Mouse (Mus musculus) adrenal gland, postnatal 4 days (tissue): Measurements from ENCODE around the gene Mcts2. TPM values are rescaled to one million over a fixed set of nuclear protein-coding genes. Genes with fewer than 3 reads are reported as not detected.

ENCODE experiments used
- DNase-seq, 2 experiments: peaks; one replicate each; pipeline ENCODE4 v3.0.0; 2021 to 2022; ENCODE audit warnings: low spot score in 2 of 2, mixed read lengths in 2 of 2
- total RNA-seq, 2 experiments: library from RNA; stranded (reverse); gene quantifications; 2 replicates each; pipeline ENCODE4 v1.2.3; 2021

The Mcts2 gene
- total RNA-seq, 2 experiments from 2014 or later = 26.7 to 27.4 TPM

DNA sequence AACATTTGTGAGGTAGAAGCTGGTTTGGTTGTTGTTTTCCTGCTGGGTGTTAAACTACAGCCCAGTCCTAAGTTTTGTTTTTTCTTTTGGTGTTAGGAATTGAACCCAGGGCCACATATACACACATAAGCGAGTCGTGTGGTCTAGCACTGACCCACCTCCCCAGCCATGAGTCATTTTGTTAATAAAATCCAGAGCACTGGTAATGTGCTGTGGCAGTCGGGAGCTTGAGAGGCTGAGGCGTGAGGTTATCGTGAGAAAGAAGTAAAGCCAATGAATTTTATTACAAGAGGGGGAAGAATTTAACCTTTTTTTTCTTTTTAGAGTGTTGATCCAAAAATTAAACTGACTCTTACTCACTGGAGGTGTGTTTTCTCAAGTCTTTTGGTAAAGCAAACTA is 3.7 kb upstream of the Mcts2 start:
- DNase-seq = no peak

DNA sequence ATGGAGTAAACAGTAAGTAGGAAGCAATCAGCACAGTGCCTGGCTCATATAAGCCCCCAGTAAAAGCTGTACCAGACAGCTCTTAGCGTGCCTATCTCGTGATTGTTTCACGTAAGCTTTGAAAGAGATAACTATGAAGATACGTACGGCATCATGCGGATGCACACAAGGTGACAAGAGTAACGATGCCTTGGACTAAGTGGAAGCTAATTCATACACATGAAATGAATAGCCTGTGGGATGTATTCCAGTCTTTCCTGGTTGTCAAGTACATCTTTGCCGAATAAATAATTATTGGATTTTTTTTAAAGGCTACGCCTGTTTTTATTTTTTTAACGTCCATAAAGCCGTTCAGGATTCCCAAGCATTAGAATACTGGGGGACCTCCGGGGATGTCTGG is 436 bp upstream of the Mcts2 start:
- no peak for DNase-seq

DNA sequence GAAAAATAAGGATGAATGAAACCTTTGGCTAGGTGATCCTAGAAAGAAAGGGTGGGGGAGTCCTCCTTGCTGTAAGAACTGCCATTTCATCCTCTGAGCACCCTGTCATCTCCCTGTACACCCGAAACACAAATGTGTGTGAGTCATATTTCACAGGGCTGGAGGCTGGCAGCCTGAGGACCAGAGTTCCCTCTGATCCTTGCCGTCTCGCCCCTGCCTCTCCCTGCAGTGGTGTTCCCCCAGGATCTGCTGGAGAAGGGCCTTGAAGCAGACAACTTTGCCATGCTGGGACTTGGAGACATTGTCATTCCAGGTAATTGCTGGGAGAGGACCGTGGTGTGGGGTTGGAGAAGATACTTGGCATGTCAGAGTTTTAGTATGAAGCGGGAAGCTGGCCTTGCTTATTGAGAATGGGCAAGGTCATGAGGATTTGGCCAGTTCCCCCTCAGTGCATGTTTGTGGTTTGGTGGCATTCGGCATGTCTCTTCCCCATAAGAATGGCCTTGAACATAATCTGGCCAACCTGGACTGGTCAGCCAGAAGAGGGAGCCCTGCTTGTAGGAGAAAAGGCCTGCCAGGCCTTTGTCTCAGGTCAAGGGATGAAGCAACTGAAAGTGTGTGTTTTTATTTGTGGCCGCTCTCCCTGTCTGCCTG is 4.9 kb downstream of the Mcts2 start:
- no peak for DNase-seq

DNA sequence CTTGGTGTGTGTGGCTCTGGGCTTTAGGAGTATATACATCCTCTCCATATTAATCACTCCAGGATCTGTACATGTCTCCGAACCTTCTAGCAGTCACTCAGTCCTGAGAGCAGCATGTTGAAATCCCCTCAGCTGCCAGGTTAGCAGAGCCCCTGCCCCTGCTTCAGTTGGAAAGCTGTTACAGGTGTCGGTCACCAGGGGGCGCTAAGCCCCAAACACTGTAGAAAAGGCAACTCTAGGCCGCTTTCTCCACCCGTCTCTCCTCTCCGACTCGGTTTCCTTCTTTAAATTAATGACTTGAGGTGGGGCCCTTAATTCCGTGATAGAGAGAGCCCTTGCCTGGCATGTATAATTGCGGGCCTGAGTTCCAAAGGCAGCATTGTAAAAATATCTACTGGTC is 6.4 kb downstream of the Mcts2 start:
- no peak for DNase-seq

DNA sequence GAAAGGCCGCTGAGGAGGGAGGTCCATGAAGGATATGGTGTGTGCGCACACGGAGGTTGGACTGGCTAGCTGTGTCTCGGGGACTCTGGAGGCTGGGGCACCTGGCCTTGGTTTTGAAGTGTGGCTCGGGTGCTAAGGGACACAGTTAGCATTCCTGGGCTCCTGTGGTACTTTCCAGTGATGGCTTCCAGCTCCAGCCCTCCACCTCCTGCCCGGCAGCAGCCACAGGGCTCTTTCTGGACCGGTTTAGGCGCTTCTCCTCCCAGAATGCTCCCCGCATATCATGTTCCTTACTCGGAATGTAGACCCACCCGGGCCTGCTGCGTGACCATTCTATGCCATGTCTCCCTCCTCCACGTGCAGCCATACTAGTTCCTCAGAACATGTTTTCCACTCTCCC is 6.9 kb downstream of the Mcts2 start:
- DNase-seq = no peak

DNA sequence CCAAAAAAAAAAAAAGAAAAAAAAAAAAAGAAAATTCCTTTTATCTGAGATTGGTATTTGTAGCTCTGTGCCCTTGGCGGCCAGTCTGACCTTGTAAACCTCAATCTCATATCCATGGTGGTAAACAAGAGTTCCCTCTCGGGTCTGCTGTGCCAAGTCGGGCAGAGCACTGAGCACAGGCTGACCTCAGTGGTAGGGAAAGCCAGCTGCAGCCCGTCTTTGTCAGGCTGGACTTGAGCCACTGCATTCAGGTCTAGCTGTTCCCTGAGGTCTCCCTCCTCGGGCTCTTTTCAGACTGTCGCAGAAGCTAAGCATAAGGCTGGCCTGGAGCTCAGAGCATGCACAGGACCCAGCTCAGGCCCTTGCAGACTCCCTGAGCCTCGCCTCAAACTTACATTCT is 7.9 kb downstream of the Mcts2 start:
- DNase-seq = no peak

DNA sequence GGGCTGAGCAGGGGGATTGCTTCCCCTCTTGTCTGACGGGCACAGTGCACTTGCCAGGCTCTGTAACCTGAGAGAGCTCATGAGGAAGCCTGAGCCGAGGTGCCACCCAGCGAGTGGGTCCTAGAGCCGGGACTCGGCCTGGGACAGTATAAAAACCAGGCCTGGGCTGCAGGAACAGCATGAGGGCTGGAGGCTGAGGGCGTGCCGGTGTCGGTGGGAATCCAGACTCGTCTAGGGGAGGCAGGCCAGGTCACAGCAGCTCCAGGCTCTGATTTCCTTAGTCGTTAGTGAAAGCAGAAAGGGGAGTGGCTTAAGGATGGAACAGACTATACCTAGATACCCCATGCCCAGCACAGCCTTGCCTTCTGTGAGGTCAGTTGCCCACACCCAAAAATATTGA is 9.2 kb downstream of the Mcts2 start:
- DNase-seq = no peak

DNA sequence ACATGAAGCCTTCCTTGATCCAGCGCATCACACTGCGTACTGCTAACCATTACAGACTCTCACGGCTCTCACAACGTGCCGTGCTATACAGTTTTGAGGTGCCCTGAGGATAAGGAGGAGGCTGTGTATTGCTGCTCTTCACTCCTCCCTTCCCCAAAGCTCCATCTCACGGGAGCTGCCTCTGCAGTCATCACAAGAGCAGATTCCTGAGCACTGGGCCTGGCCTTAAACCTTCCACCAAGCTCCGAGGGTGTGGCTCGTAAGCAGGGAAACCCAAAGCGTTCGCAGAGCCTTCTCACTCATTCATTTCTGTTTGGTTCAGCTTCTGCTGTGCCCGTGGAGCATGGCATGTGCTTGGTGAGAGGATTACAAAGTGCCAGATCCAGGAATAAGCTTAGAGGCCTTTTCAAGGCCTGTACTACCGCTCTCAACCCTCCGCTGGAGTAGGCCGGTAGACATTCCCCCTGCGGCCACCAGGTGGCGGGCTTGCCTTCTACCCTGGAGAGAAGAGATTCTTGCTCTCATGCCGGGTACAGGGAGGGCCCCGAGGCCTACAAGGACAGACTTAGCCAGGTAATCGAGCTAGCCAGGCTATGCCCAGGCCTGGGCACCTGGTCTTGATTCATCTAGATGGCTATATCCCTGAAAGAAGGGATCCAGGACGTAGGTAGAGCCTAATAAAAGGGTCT is 9.8 kb downstream of the Mcts2 start:
- peak; percentile 84 to 89 for DNase-seq

DNA sequence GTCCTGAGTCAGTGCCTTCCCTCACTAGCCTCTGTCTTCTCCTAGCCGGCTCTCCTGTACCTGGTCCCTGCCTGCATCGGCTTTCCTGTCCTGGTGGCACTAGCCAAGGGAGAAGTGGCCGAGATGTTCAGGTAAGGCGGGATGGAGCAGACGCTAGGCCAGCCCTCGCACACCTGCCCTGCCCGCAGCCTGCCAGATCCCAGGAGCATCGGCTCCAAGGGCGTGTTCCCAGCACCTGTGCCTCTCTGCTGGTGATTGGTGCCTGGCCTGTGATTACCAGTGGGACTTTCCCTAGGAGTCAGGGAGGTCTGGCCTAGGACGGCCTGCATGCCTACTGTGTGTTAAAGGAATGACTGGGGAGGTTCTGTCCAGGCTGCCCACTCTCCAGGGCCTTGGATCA is 13.3 kb downstream of the Mcts2 start:
- DNase-seq = no peak

DNA sequence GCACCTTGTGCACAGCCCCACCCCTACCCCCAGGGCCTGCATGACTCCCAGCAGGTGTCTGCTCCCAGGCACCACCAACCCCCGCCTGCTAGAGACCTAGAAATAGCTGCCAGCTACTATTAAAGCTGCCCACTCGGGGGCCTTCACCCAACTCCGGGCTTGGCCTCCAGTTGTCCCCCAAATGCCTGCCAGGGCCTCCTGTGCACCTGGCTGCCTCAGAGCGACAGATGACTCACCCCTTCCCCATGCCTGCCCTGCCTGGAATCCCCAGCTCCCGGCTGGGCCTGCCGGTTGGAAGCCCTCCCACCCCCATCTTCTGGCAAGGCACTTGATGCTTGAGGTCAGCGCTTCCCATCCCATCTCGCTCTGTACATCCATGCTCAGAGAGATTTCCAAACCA is 13.9 kb downstream of the Mcts2 start:
- DNase-seq = no peak

DNA sequence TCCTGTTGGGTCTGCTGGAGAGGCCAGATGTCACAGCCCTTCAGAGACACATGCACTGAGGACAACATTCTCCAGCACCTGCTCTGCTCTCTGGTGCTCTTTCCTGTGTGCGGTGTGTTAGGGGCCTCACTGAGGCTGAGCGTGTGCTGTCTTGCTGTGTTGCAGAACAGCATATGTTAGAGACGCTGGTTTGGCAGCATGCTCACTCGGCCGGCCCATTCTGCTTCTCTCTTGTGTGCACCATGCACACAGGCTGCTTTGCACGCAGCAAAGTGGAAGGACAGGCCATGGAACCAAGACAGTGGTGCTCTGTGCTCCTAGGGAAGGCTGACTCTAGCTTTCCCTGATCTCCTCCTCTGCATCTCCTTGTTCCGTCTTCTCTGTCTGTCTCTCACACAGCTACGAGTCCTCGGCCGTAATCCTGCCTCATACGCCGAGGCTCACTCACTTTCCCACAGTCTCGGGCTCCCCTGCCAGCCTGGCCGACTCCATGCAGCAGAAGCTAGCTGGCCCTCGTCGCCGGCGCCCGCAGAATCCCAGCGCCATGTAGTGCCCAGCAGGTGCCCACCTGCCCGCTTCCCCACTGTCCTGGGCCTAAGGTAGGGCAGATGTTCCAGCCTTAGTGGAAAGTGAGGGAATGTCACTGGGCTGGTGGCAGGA is 16.9 kb downstream of the Mcts2 start:
- DNase-seq = no peak

DNA sequence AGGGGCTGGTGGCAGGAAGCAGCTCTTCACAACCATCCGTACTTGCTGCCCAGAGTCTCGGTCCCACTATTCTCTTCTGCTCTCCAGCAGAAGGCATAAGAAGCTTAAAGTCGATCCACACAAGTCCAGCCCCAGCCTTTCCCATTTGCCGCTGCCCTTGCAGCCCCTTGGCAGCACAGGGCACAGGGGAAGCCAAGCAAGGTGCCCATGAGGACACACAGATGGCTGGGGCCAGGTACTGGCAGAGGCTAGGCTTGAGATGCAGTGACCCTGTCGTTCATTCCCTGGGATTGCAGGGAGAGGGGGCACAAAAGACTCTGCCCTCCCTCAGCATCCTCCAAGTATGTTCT is 17.4 kb downstream of the Mcts2 start:
- DNase-seq = no peak

DNA sequence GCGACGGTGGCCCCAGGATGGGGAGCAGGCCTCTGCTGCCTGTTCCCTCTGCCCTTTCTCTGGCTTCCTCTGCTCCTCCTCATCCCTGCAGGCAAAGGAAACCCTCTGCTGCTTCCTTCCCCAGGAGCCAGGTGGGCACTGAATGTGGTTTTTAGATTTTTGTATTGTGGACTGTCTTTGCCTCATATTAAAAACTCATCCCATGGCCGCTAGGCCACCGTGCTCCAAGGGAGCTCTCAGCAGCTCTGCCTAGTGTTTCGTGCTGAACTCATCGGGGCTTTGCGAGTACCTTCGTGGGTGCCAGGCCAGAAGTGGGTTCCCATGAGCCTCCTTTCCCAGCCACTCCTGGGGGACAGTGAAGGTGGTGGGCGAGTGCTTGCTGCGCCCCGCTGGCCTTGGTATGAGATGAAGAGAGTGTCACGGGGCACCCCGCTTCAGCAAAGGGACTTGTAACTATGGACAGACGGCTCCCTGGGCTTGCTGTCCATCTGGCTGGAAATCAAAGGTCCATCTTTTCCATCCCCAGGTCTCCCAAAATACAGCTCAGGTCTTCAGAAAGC is 18.1 kb downstream of the Mcts2 start:
- DNase-seq = no peak

DNA sequence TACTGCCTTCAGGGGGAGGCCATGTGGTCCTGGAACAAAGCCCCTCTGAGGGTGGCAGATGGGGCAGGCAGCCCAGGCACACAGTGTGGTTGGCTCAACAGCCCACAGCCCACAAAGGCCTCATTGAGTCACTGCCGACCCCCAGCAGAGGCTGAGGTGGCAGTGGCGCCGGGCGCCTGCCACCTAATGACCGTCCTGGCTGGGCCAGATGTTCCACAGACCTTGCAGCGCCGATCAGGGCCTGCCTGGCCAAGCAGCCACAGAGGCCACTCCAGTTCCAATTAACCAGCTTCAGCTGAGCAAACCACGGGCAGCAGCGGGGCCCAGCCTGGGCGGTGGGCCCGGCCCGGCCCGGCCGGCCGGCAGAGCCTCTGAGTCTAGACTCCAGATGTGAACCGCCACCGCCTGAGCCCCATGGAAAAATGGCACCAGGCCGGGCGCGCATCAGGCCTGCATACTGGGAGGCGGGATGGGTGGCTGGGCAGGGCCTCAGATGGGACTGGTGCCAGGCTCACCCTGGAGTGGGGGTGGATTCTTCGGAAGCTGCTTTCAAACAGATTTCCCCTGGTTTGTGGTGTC is 19.2 kb downstream of the Mcts2 start:
- DNase-seq = no peak

DNA sequence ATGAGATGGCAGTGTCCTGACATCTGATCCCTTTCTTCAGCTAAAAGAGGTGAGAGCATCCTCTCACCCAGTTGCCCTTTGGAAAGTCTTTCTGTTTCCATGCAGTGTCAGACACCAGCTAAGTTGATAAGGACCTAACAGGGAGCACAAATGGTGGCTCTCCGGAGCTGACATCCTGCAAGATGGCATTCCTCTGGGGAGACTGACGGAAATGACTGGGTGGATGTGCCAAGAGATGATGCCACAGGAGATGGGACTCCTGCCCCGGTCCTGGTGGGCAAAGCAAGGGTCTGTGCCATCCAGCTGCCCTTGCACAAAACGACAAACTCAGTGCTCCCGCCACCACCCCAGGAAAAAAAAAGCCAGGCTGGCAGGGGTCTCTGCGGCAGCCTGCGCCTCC is 20.4 kb downstream of the Mcts2 start:
- DNase-seq = no peak

DNA sequence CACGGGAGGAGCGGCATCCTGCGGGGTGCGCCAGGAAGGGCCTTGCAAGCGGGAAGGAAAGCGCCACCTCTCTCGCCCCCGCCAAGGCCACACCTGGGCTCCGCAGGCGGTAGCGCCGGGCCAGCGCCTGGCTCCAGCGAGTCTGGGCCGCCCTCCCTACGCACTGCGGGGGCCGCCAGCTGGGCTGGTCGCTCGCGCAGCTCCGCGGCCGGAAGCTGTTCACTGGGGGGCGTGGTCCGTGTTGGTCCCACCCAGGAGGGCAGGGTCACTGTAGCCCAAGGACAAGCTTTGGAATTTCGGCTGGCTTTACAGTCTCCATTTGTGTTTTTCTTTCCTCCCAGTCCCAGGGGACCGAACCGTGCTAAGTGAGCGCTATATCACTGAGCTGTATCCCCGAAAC is 20.8 kb downstream of the Mcts2 start:
- DNase-seq = peak; percentile 88 to 89

DNA sequence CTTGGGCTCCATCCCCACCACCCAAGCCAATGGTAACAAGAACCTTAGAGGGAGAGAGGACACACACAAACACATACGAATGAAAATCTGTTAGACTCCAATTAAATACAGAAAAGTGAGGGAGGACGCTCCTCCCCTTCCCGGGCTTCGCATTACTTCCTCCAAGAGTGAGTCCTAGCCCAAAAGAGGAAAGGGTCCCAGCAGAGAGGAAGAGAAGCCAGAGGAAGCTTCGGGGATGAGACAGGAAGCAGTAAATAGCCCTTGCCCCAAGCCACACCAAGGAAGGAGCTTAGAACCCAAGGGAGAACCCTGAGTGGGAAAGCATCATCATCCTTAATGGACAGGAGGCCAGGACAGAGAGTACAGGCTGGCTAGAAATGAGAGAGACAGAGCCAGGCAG is 22.2 kb downstream of the Mcts2 start:
- DNase-seq = no peak

DNA sequence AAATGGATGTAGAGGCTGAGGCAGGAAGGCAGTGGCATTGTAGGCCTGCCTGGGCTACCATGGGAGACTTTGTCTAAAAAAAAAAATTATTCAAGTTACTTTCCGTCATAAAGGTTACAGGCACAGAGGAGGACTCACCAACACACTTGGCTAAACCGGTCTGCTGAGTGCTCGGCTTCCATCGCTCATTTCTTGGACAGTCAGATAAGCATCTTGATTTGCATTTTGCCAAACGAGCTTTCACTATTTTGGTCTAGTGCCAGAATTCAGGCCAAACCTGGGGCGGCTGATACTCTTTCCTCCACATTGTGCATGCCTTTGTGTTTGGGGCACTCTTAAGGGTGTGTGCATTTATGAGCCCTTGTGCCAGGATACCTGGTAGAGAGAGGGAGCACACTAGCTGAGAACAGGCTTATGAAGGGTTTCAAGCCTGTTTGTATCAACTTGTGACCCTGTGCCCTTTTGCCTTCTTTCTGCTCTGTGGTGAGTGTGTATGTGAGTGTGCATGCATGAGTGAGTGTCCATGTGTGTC is 29.5 kb downstream of the Mcts2 start:
- no peak for DNase-seq

DNA sequence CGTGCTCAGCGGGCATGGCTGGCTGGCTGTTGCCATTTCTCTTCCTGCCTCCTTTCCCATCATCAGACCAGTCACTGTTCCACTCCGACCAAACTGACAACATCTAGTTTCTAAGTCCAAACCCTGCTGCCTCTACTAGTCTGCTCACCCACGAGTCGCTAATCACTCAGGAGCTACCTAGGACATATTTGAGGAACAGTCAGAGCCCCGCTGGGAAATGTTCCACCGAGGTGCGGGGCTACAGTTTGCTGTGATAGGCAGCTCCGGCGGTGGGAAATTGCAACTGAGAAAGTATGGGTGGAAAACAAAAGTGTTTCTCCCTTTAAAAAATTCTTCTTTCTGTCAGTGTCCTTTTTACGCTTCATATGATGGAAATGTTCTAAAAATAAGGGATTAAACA is 30.8 kb downstream of the Mcts2 start:
- DNase-seq = no peak

DNA sequence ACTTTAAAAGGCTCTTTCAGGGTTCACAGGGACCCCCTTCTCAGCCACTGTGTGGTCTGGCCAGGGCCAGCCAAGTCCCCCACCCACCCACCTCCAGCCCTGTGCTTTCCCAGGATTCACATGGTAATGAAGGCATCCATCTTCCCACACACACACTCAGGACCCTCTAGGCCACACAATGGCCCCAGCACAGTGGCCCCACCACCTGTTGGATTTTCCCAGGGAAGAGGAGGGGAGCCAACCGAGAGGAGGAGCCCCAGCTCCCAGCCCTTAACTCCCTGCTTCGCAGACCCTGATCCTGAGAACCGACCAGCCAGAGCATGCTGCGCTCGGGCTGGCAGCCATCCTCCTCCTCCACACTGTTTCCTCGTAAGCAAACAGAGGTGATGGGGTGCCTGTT is 31.2 kb downstream of the Mcts2 start:
- no peak for DNase-seq

DNA sequence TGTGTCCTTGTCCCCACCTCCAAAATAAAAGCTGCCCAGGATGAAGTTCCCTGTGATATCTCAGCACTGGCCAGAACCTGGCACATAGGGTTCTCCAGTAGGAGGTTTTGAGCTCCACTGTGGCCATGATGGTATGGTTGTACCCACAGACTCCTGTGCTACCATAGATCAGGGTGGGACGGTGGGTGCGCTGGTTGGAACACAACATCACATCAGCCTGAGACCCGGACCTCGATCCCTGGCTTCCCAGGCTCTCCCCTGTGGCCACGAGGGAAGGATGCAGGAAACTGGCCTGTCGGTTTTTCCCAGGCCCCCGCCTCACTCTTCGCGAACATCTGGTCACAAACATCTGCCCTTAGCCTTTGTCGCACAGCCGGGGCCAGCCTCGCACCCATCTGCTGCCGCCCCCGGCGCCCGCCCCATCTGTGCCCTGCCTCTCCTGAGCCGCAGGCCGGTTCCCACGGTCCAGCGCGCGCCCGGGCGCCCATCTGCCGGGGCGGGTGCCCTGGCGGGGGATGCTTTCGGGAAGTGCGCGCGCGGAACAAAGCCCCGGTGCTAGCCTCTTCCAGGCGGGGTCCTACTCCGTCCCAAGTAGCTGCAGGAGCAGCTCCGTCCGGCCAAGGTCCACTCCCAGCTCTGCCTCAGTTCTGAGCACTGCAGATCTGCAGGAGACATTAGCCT is 37.0 kb downstream of the Mcts2 start:
- no peak for DNase-seq
